Mouse (Mus musculus): ENCODE data around the gene Nr3c2. TPM values are rescaled to one million over a fixed set of nuclear protein-coding genes. Genes with fewer than 3 reads are reported as not detected.

Gene Nr3c2
- 0.26 and 0.30 TPM in 2 replicates for polyA plus RNA-seq (2012; rRNA removed)

DNA sequence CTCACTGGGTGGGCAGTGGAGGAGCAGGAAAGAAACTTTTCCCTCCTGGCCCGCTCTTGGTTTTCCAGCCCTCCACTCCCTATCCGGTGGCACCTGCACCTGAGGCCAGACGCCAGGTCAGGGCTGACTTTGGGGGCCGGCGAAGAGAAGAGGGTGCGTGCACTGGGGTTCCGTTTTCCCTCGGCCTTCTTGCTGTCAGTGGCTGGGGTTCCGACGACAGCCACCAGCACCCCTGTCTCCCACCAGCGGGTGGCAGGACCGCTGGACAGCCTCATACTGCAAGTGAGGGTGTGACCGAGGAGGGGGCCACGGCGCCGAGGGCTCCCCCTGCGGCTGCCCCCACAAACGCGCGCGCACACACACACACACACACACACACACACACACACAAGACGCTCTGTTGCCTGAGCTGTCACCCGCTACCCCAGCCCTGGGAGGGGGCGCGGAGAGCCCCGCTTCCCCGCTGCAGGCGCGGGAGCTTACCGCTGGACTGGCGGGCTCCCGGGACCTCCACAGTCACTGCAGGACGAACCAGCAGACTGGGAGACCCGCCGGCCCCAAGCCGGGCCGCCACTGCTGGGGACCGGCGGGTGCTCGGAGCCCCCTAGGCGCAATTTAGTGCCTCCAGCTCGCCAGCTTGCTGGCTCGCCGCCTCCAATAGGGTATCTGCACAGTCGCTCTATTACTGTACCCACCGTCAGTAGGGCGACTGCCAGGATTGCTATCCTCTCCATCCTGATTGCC is at the start of gene Nr3c2:
TSS of gene Nr3c2 (plus strand) at position 32 of the 744 bp plus-strand sequence.

